Mouse (Mus musculus): ENCODE results near the gene Soga3. TPM values are rescaled to one million over a fixed set of nuclear protein-coding genes. Genes with fewer than 3 reads are reported as not detected.

The Soga3 gene
- polyA plus RNA-seq, 1 experiment from 2014 or later, result 96.3 TPM

DNA sequence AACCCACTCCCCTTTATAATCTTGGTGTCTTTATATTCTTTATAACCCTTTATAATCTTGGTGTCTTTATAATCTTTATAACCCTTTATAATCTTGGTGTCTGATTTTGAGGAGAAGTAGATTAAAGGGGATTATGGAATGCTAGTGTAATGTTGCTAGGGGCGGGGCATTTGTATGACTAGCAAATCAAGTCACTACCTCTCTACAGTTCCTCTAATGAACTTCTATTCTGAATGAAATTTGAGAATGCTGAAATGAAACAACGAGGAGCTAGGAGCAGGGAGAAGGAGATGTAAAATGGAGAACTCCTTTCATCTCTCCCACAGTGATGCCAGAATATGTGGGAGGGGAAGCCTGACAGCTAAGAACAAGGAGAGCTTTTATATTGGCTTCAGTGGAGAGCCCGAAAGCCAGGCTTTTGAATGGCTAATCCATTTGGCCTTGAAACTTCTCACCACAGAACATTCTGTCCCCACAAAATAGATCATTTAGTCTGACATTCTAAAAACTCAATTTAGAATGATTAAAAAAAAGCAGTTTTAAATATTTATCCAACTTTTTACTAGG lies 70.0 kb downstream of the Soga3 start:
- ATAC-seq, result peak; percentile 35; the same call in 1 of the 2 replicates
- no peak overlapping the region for H3K4me2 ChIP-seq (replicated peaks)
- WGBS, result 26% methylated on average over 3 of the region's 3 CpGs

GRCm38 (mm10) chr10:29216957-29217356 lies 73.3 kb downstream of the Soga3 start:
- ATAC-seq, result peak; percentile 67; the same call in 1 of the 2 replicates
- WGBS, result 98% methylated on average over 1 of the region's 1 CpGs
- H3K36me3 ChIP-seq, result peaks cover 12% of the 10 kb centered on the region

More for the DNA sequence above, 70.0 kb downstream of the Soga3 start:
- Histone ChIP-seq H3K36me3 (peaks cover 12% of the 10 kb centered on the region), H3K4me3 (replicated peaks) (no peak overlapping the region), H3K9ac (replicated peaks) (no peak overlapping the region), H3K4me1 (replicated peaks) (peaks cover 19% of the 10 kb centered on the region), H3K9me3 (no peaks in the 10 kb centered on the region), H3K27me3 (no peaks in the 10 kb centered on the region), H3K27ac (no peak overlapping the region)

DNA sequence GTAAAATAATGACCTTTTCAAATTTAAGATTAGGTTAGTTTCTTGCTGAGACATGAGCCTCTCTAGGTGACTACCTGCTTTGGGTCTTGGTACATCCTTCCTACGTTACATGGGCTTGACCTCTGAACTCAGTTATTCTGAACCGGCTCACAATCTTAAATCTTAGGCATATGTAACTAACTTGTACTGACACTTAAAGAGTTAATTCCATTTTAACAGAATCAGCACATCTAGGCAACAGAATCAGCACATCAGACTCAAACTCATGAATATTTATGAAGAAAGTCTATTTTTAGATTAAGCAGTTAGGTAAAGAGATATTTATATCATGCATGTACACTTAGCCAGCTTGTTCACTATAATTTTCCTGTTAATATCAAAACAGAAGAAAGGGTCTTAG lies 73.8 kb downstream of the Soga3 start:
- Histone ChIP-seq H3K9ac (replicated peaks) (no peak overlapping the region), H3K27me3 (no peaks in the 10 kb centered on the region), H3K27ac (no peak overlapping the region), H3K36me3 (peaks cover 16% of the 10 kb centered on the region), H3K4me3 (replicated peaks) (no peak overlapping the region), H3K9me3 (no peaks in the 10 kb centered on the region), H3K4me1 (replicated peaks) (peaks cover 19% of the 10 kb centered on the region; the same call in 1 of the 2 replicates), H3K4me2 (replicated peaks) (no peak overlapping the region)
- WGBS, result 31% methylated on average over 2 of the region's 2 CpGs
- 0 out of 2 replicates have a peak, but pooled peaks have one; percentile 53 for ATAC-seq

More at GRCm38 (mm10) chr10:29216957-29217356, 73.3 kb downstream of the Soga3 start:
- H3K9me3 ChIP-seq, result no peaks in the 10 kb centered on the region
- no peaks in the 10 kb centered on the region for H3K27me3 ChIP-seq
- no peak overlapping the region for H3K27ac ChIP-seq
- no peak overlapping the region for H3K4me2 ChIP-seq (replicated peaks)
- H3K9ac ChIP-seq (replicated peaks), result no peak overlapping the region
- H3K4me1 ChIP-seq (replicated peaks), result peaks cover 19% of the 10 kb centered on the region; the same call in 1 of the 2 replicates
- no peak overlapping the region for H3K4me3 ChIP-seq (replicated peaks)

GRCm38 (mm10) chr10:29225329-29225728 lies 81.7 kb downstream of the Soga3 start:
- WGBS, result 89% methylated on average over 4 of the region's 4 CpGs
- no peak for ATAC-seq
- Histone ChIP-seq H3K27me3 (no peaks in the 10 kb centered on the region), H3K9ac (replicated peaks) (no peak overlapping the region), H3K36me3 (peaks cover 58% of the 10 kb centered on the region), H3K4me1 (replicated peaks) (no peaks in the 10 kb centered on the region), H3K27ac (no peak overlapping the region), H3K9me3 (no peaks in the 10 kb centered on the region), H3K4me2 (replicated peaks) (no peak overlapping the region), H3K4me3 (replicated peaks) (no peak overlapping the region)

- H3K27me3 ChIP-seq, result no peaks in the 10 kb centered on the region
- H3K4me2 ChIP-seq (replicated peaks), result no peak overlapping the region
- H3K4me1 ChIP-seq (replicated peaks), result no peaks in the 10 kb centered on the region
- H3K27ac ChIP-seq, result no peak overlapping the region
- H3K9me3 ChIP-seq, result no peaks in the 10 kb centered on the region
- peaks cover 31% of the 10 kb centered on the region for H3K36me3 ChIP-seq
- WGBS, result 90% methylated on average over 2 of the region's 2 CpGs
- no peak overlapping the region for H3K9ac ChIP-seq (replicated peaks)
- H3K4me3 ChIP-seq (replicated peaks), result no peak overlapping the region
- no peak for ATAC-seq
Observed at GRCm38 (mm10) chr10:29231208-29231607, 87.6 kb downstream of the Soga3 start.

Other genes with a start within 250 kb of the Soga3 start
- gene 2310057J18Rik, start 157.5 kb upstream of the Soga3 start, polyA plus RNA-seq (2015; fragmentation: Nextera tagmentation; extraction: Ambion mirVana), result not detected in 2 replicates
- 11.5 and 14.3 TPM in 2 replicates for gene Gm49353, start 55.1 kb downstream of the Soga3 start, polyA plus RNA-seq (2015; fragmentation: Nextera tagmentation; extraction: Ambion mirVana)
- 27.6 and 28.3 TPM in 2 replicates for gene 9330159F19Rik, start 67.8 kb downstream of the Soga3 start, polyA plus RNA-seq (2015; fragmentation: Nextera tagmentation; extraction: Ambion mirVana)
- 21.0 and 22.1 TPM in 2 replicates for gene Echdc1, start 169.3 kb downstream of the Soga3 start, polyA plus RNA-seq (2015; fragmentation: Nextera tagmentation; extraction: Ambion mirVana)
- gene Rnf146, start 218.6 kb downstream of the Soga3 start, polyA plus RNA-seq (2015; fragmentation: Nextera tagmentation; extraction: Ambion mirVana), result 93.3 and 106 TPM in 2 replicates

Measured in midbrain, embryonic 13.5 days (tissue).